Mouse (Mus musculus) thymus, adult 2 months (tissue): Measurements from ENCODE around the gene Adipoq. TPM values are rescaled to one million over a fixed set of nuclear protein-coding genes. Genes with fewer than 3 reads are reported as not detected.

ENCODE experiments used
- DNase-seq: peaks from one replicate; pipeline ENCODE4 v3.0.0; 2021
- H3K27ac ChIP-seq: fragments of 200-500 bp; 2 replicates; pipeline ENCODE4 v1.5.1; 2012; ENCODE audit warnings: low read length, control low read depth; ENCODE audit not compliant: control insufficient read depth, insufficient read depth
- H3K27me3 ChIP-seq: fragments of 200-500 bp; 2 replicates; pipeline ENCODE4 v1.6.1; 2012; ENCODE audit warnings: mild to moderate bottlenecking, low read length, moderate library complexity, mixed read lengths; ENCODE audit not compliant: control insufficient read depth, insufficient read depth
- H3K36me3 ChIP-seq: fragments of 200-500 bp; 2 replicates; pipeline ENCODE4 v1.6.1; 2012; ENCODE audit warnings: mild to moderate bottlenecking, low read length, moderate library complexity; ENCODE audit not compliant: control insufficient read depth, insufficient read depth
- H3K4me1 ChIP-seq: fragments of 200-500 bp; replicated peaks from 2 replicates; pipeline ENCODE4 v1.6.1; 2012; ENCODE audit warnings: low read length; ENCODE audit not compliant: control insufficient read depth, insufficient read depth
- H3K4me3 ChIP-seq: fragments of 200-500 bp; 2 replicates; pipeline ENCODE4 v1.5.1; 2012; ENCODE audit warnings: mild to moderate bottlenecking, low read length, control low read depth, moderate library complexity; ENCODE audit not compliant: control insufficient read depth, insufficient read depth
- CTCF ChIP-seq: fragments of 200-500 bp; IDR thresholded peaks from 2 replicates; pipeline ENCODE4 v1.5.1; 2012; ENCODE audit warnings: mild to moderate bottlenecking, control low read depth, low read length, moderate library complexity, borderline replicate concordance; ENCODE audit not compliant: control insufficient read depth, poor library complexity, insufficient read depth; ENCODE audit errors: extremely low read depth
- POLR2A ChIP-seq: fragments of 200-500 bp; IDR thresholded peaks from 2 replicates; pipeline ENCODE4 v1.6.1; 2012; ENCODE audit warnings: mild to moderate bottlenecking, low read length, control low read depth, moderate library complexity; ENCODE audit not compliant: control insufficient read depth, poor library complexity, insufficient read depth; ENCODE audit errors: extremely low read depth
- WGBS: fragments of 180-500 bp; shearing (Covaris S2); methylation state at CpG from one replicate; pipeline ENCODE4 v1.1.7; 2018; 5-methylcytosine and 5-hydroxymethylcytosine counted together
- polyA plus RNA-seq: library from polyadenylated mRNA; depleted of rRNA; stranded (reverse); fragments of >200 nt; gene quantifications from 2 replicates; pipeline ENCODE4 v1.2.3, GENCODE M21; 2012

The Adipoq gene
- polyA plus RNA-seq, 1 experiment = 61.3 TPM

- H3K27ac ChIP-seq = no peak overlapping the region
- TF ChIP-seq POLR2A (no peak), CTCF (no peak)
- 2% methylated on average over 4 of the region's 4 CpGs for WGBS
Observed at GRCm38 (mm10) chr16:23127311-23127672, 19.0 kb upstream of the Adipoq start.

GRCm38 (mm10) chr16:23127673-23128375 is 18.5 kb upstream of the Adipoq start, which contains the start of gene Rfc4:
Gene Rfc4 (minus strand): TSS chr16:23127737.
- Histone ChIP-seq H3K27me3 (no peaks in the 10 kb centered on the region), H3K4me1 (peaks cover 8% of the 10 kb centered on the region), H3K4me3 (peak within 1 kb of the TSS; percentile 78), H3K27ac (peak within 1 kb of the TSS; percentile 66), H3K36me3 (no peaks in the 10 kb centered on the region)
- WGBS = under 1% methylated on average over 51 of the region's 51 CpGs
- DNase-seq = peak; percentile 92
- TF ChIP-seq POLR2A (peak; percentile 87), CTCF (peak; percentile 44; the same call in 1 of the 2 replicates)

More at GRCm38 (mm10) chr16:23127311-23127672, 19.0 kb upstream of the Adipoq start:
- Histone ChIP-seq H3K36me3 (peaks cover 3% of the 10 kb centered on the region; the same call in 1 of the 2 replicates), H3K4me3 (peak overlapping the region; percentile 78), H3K4me1 (peaks cover 8% of the 10 kb centered on the region), H3K27me3 (no peaks in the 10 kb centered on the region)
- DNase-seq = no peak

GRCm38 (mm10) chr16:23130303-23130702 is 16.0 kb upstream of the Adipoq start:
- H3K4me3 ChIP-seq = no peak overlapping the region
- no peak overlapping the region for H3K27ac ChIP-seq
- no peak for DNase-seq
- peaks cover 8% of the 10 kb centered on the region for H3K4me1 ChIP-seq
- TF ChIP-seq CTCF = no peak
- TF ChIP-seq POLR2A = no peak
- no peaks in the 10 kb centered on the region for H3K36me3 ChIP-seq
- 96% methylated on average over 3 of the region's 3 CpGs for WGBS
- no peaks in the 10 kb centered on the region for H3K27me3 ChIP-seq

- DNase-seq = no peak
- no peaks in the 10 kb centered on the region for H3K36me3 ChIP-seq
- no peaks in the 10 kb centered on the region for H3K27me3 ChIP-seq
- no peak overlapping the region for H3K4me3 ChIP-seq
- no peak overlapping the region for H3K27ac ChIP-seq
- 95% methylated on average over 1 of the region's 1 CpGs for WGBS
- peaks cover 8% of the 10 kb centered on the region for H3K4me1 ChIP-seq
- no peak for TF ChIP-seq POLR2A
- TF ChIP-seq CTCF = no peak
Observed at GRCm38 (mm10) chr16:23132336-23132735, 14.0 kb upstream of the Adipoq start.

- H3K27me3 ChIP-seq = no peaks in the 10 kb centered on the region
- TF ChIP-seq POLR2A (no peak), CTCF (no peak)
- no peaks in the 10 kb centered on the region for H3K36me3 ChIP-seq
- 21% methylated on average over 11 of the region's 11 CpGs for WGBS
- no peak overlapping the region for H3K27ac ChIP-seq
- peaks cover 2% of the 10 kb centered on the region; the same call in 1 of the 2 replicates for H3K4me1 ChIP-seq
- H3K4me3 ChIP-seq = no peak overlapping the region
- DNase-seq = peak; percentile 19
Observed at GRCm38 (mm10) chr16:23135421-23136149, 10.8 kb upstream of the Adipoq start.

- no peak for DNase-seq
- no peak overlapping the region for H3K4me3 ChIP-seq
- WGBS = 42% methylated on average over 4 of the region's 4 CpGs
- TF ChIP-seq POLR2A (no peak), CTCF (no peak)
- peaks cover 2% of the 10 kb centered on the region; the same call in 1 of the 2 replicates for H3K4me1 ChIP-seq
- H3K27ac ChIP-seq = no peak overlapping the region
- H3K27me3 ChIP-seq = no peaks in the 10 kb centered on the region
- H3K36me3 ChIP-seq = no peaks in the 10 kb centered on the region
Observed at GRCm38 (mm10) chr16:23136406-23136970, 9.8 kb upstream of the Adipoq start.
